In genomic region chr14:30515931-30516723, GRCm38 (mm10) we compare ENCODE assay signal across 7 mouse cellular contexts. TPM values are rescaled to one million over a fixed set of nuclear protein-coding genes. Genes with fewer than 3 reads are reported as not detected.
DNase-seq lines count a peak whose midpoint lies in the region; ATAC-seq and TF ChIP-seq lines count a peak whose summit lies in the region.

No protein-coding gene starts in this region.

- WGBS in liver, adult 2 months = 65% methylated on average over 13 of the region's 13 CpGs

- ATAC-seq in erythroid progenitor cell, adult 5-6 weeks (replicated peaks; ENCODE audit: low FRiP score, poor library complexity, severe bottlenecking) = peak; percentile 75
- ATAC-seq in megakaryocyte-erythroid progenitor cell, adult 5-6 weeks (replicated peaks; ENCODE audit: low FRiP score, low TSS enrichment, poor library complexity, severe bottlenecking) = peak; percentile 80

- H3K4me1 ChIP-seq in liver, adult 2 months (ENCODE audit: control insufficient read depth, insufficient read depth, low read length) = peaks cover 1% of the 10 kb centered on the region; the same call in 1 of the 2 replicates

- no peaks in the 10 kb centered on the region for H3K27me3 ChIP-seq in liver, adult 2 months (ENCODE audit: control insufficient read depth, insufficient read depth, low read length)

- peaks cover 23% of the 10 kb centered on the region for H3K36me3 ChIP-seq in liver, adult 2 months (ENCODE audit: control insufficient read depth, insufficient read depth, low read length)

- no peak overlapping the region for H3K9ac ChIP-seq in liver, adult 2 months (ENCODE audit: low read depth, low read length)

- no peak overlapping the region for H3K27ac ChIP-seq in liver, adult 2 months (replicated peaks; ENCODE audit: insufficient read depth, low read depth, low read length)

- H3K4me3 ChIP-seq in liver, adult 2 months (ENCODE audit: insufficient read depth, low read depth, low read length) = no peak overlapping the region

- DNase-seq in liver, adult 2 months (ENCODE audit: extremely low read depth, low read depth, low spot score) = peak; percentile 82
- DNase-seq in liver = no peak
- peak; percentile 32 for DNase-seq in c-Kit-positive CD71-negative TER-119-negative erythroid progenitor cells, embryonic 14.5 days (ENCODE audit: low read depth)
- no peak for DNase-seq in spleen, postnatal 36 days (ENCODE audit: low spot score in 2 of 2)
- no peak for DNase-seq in right cerebral cortex, postnatal 36 days (ENCODE audit: low spot score in 2 of 2)

- no peak for TF ChIP-seq POLR2A in liver, adult 2 months (IDR thresholded peaks at IDR 0.05; ENCODE audit: extremely low read depth, insufficient read depth, low read length)

- H3K79me2 ChIP-seq in liver, adult 2 months (ENCODE audit: control insufficient read depth, insufficient read depth, low read length) = no peaks in the 10 kb centered on the region

- TF ChIP-seq CTCF in liver, adult 2 months (IDR thresholded peaks at IDR 0.05; ENCODE audit: low read depth, low read length) = peak; percentile 57

RNA-seq across cellular contexts. Expression of gene Cacna1d, which starts 24.9 kb away (rescaled TPM):
- total RNA-seq in liver, adult 2 months (2014; rRNA removed) = 0.55 and 1.9 TPM in 2 replicates
- 0.72 and 0.76 TPM in 2 replicates for polyA plus RNA-seq in liver, adult 2 months (2012; rRNA removed)
- total RNA-seq in erythroid progenitor cell, adult 5-6 weeks (2015; ENCODE audit: low replicate concordance) = 2.1 TPM in 1 of 2 replicates, not detected in the other
- total RNA-seq in erythroid progenitor cell, adult 5-6 weeks (2017; ENCODE audit: low replicate concordance) = 0.13 TPM in 1 of 2 replicates, not detected in the other
- 0.62 and 4.9 TPM in 2 replicates for total RNA-seq in megakaryocyte-erythroid progenitor cell, adult 5-6 weeks (2014; fragmentation: Nextera tagmentation)
- 0.05 and 1.3 TPM in 2 replicates for total RNA-seq in megakaryocyte-erythroid progenitor cell, adult 5-6 weeks (2017)

RNA-seq across cellular contexts. Expression of gene Tkt, which starts 32.0 kb away (rescaled TPM):
- total RNA-seq in liver, adult 2 months (2014; rRNA removed) = 115 and 116 TPM in 2 replicates
- polyA plus RNA-seq in liver, adult 2 months (2012; rRNA removed) = 114 and 166 TPM in 2 replicates
- 75.5 and 90.8 TPM in 2 replicates for total RNA-seq in erythroid progenitor cell, adult 5-6 weeks (2015; ENCODE audit: low replicate concordance)
- total RNA-seq in erythroid progenitor cell, adult 5-6 weeks (2017; ENCODE audit: low replicate concordance) = 145 and 161 TPM in 2 replicates
- total RNA-seq in megakaryocyte-erythroid progenitor cell, adult 5-6 weeks (2014; fragmentation: Nextera tagmentation) = 485 and 613 TPM in 2 replicates
- total RNA-seq in megakaryocyte-erythroid progenitor cell, adult 5-6 weeks (2017) = 500 and 571 TPM in 2 replicates

RNA-seq across cellular contexts. Expression of gene Dcp1a, which starts 36.8 kb away (rescaled TPM):
- 6.8 and 8.5 TPM in 2 replicates for total RNA-seq in liver, adult 2 months (2014; rRNA removed)
- 7.4 and 8.9 TPM in 2 replicates for polyA plus RNA-seq in liver, adult 2 months (2012; rRNA removed)
- 10.8 and 25.2 TPM in 2 replicates for total RNA-seq in erythroid progenitor cell, adult 5-6 weeks (2015; ENCODE audit: low replicate concordance)
- 17.5 and 24.3 TPM in 2 replicates for total RNA-seq in erythroid progenitor cell, adult 5-6 weeks (2017; ENCODE audit: low replicate concordance)
- total RNA-seq in megakaryocyte-erythroid progenitor cell, adult 5-6 weeks (2014; fragmentation: Nextera tagmentation) = 35.9 and 49.6 TPM in 2 replicates
- 25.8 and 32.0 TPM in 2 replicates for total RNA-seq in megakaryocyte-erythroid progenitor cell, adult 5-6 weeks (2017)

Comparison
In these comparisons a context has a peak if more than half of its experiments do, and no peak if none do; other contexts are left out.
1. DNase-seq: peak in liver, adult 2 months (single experiment) and c-Kit-positive CD71-negative TER-119-negative erythroid progenitor cells, embryonic 14.5 days (single experiment); none in liver (single experiment), spleen, postnatal 36 days (0 of 2) and right cerebral cortex, postnatal 36 days (0 of 2).